Mouse (Mus musculus) CH12.LX (cell line): ENCODE measurements around the gene Tmem178b.

ENCODE experiments used
- BHLHE40 ChIP-seq: IDR thresholded peaks from 2 replicates; pipeline ENCODE4 v1.6.1; 2011; ENCODE audit warnings: mild to moderate bottlenecking, low read depth, low read length, improper control_type of control experiment
- CTCF ChIP-seq, 2 experiments: IDR thresholded peaks in 1 of 2; conservative IDR thresholded peaks in 1 of 2; 2 replicates each; pipeline ENCODE4 v1.5.1; 2011 to 2012; ENCODE audit warnings: low read depth in 2 of 2, low read length in 2 of 2, improper control_type of control experiment in 1 of 2, inconsistent platforms in 1 of 2, mild to moderate bottlenecking in 1 of 2, moderate library complexity in 1 of 2
- E2F4 ChIP-seq: IDR thresholded peaks from 2 replicates; pipeline ENCODE4 v1.6.1; 2011; ENCODE audit warnings: low read depth, low read length, improper control_type of control experiment; ENCODE audit not compliant: insufficient replicate concordance
- EP300 ChIP-seq: IDR thresholded peaks from 2 replicates; pipeline ENCODE4 v1.6.1; 2011; ENCODE audit warnings: low read length, improper control_type of control experiment
- HCFC1 ChIP-seq: IDR thresholded peaks from 2 replicates; pipeline ENCODE4 v1.6.1; 2012; ENCODE audit warnings: low read depth, mild to moderate bottlenecking, inconsistent platforms, low read length, improper control_type of control experiment
- MEF2A ChIP-seq: IDR thresholded peaks from 2 replicates; pipeline ENCODE4 v1.6.1; 2014; ENCODE audit warnings: low read depth, mild to moderate bottlenecking, inconsistent platforms, low read length, improper control_type of control experiment, borderline replicate concordance
- MYC ChIP-seq: IDR thresholded peaks from 2 replicates; pipeline ENCODE4 v1.6.1; 2011; ENCODE audit warnings: low read depth, mild to moderate bottlenecking, improper control_type of control experiment, low read length
- POLR2A ChIP-seq: IDR thresholded peaks from 2 replicates; pipeline ENCODE4 v1.6.1; 2011; ENCODE audit warnings: low read depth, mild to moderate bottlenecking, improper control_type of control experiment, low read length
- SIN3A ChIP-seq: IDR thresholded peaks from 2 replicates; pipeline ENCODE4 v1.6.1; 2012; ENCODE audit warnings: low read length, improper control_type of control experiment, inconsistent platforms
- TCF12 ChIP-seq: IDR thresholded peaks from 2 replicates; pipeline ENCODE4 v1.6.1; 2014; ENCODE audit warnings: low read depth, mild to moderate bottlenecking, inconsistent platforms, low read length, improper control_type of control experiment
- UBTF ChIP-seq: IDR thresholded peaks from 2 replicates; pipeline ENCODE4 v1.6.1; 2012; ENCODE audit warnings: low read depth, mild to moderate bottlenecking, inconsistent platforms, low read length, improper control_type of control experiment, moderate library complexity
- USF1 ChIP-seq: IDR thresholded peaks from 2 replicates; pipeline ENCODE4 v1.6.1; 2014; ENCODE audit warnings: low read depth, mild to moderate bottlenecking, inconsistent platforms, low read length, improper control_type of control experiment
- ZNF384 ChIP-seq: IDR thresholded peaks from 2 replicates; pipeline ENCODE4 v1.6.1; 2012; ENCODE audit warnings: low read depth, low read length, improper control_type of control experiment, inconsistent platforms

- TF ChIP-seq USF1 (no peak), CTCF (conservative IDR thresholded peaks at IDR 0.05 in 1 of 2, IDR thresholded peaks at IDR 0.05 in 1 of 2; ENCODE audit: low read depth in 2 of 2, low read length in 2 of 2) (no peak), MEF2A (no peak), HCFC1 (no peak), MYC (no peak), E2F4 (no peak), EP300 (no peak), UBTF (no peak), ZNF384 (no peak), SIN3A (no peak), TCF12 (no peak), POLR2A (no peak), BHLHE40 (no peak)
Observed at GRCm38 (mm10) chr6:39953951-39954350, 80.9 kb downstream of the Tmem178b start.
